Mouse (Mus musculus) erythroblast, embryonic 14.5 days (primary cell): ENCODE measurements around the gene Hephl1. TPM values are rescaled to one million over a fixed set of nuclear protein-coding genes. Genes with fewer than 3 reads are reported as not detected.

ENCODE experiments used
- H3K27me3 ChIP-seq: 2 replicates; pipeline ENCODE4 v1.6.1; 2012; ENCODE audit warnings: inconsistent platforms; ENCODE audit not compliant: control insufficient read depth
- H3K36me3 ChIP-seq: 2 replicates; pipeline ENCODE4 v1.6.1; 2012; ENCODE audit warnings: mild to moderate bottlenecking, inconsistent platforms; ENCODE audit not compliant: control insufficient read depth
- H3K4me1 ChIP-seq: 2 replicates; pipeline ENCODE4 v1.6.1; 2012; ENCODE audit warnings: inconsistent platforms; ENCODE audit not compliant: control insufficient read depth
- H3K4me3 ChIP-seq: replicated peaks from 2 replicates; pipeline ENCODE3; 2012; ENCODE audit warnings: moderate library complexity, mild to moderate bottlenecking, inconsistent platforms
- H3K9me3 ChIP-seq: 2 replicates; pipeline ENCODE4 v1.6.1; 2012; ENCODE audit warnings: low read length, inconsistent platforms, mixed read lengths; ENCODE audit not compliant: control insufficient read depth
- GATA1 ChIP-seq: IDR thresholded peaks from 2 replicates; pipeline ENCODE4 v1.6.1; 2012; ENCODE audit warnings: low read length, inconsistent platforms, mixed read lengths
- TAL1 ChIP-seq: IDR thresholded peaks from 3 replicates; pipeline ENCODE4 v1.6.1; 2012; ENCODE audit warnings: low read length, inconsistent platforms, mixed read lengths
- polyA plus RNA-seq: library from polyadenylated mRNA; stranded (reverse); fragments of >175 nt; gene quantifications from 2 replicates; pipeline ENCODE4 v1.2.3, GENCODE M21; 2012

Hephl1 gene
- polyA plus RNA-seq, 1 experiment = not detected

GRCm38 (mm10) chr9:15029025-15029727 lies 82.7 kb downstream of the Hephl1 start:
- Histone ChIP-seq H3K36me3 (no peaks in the 10 kb centered on the region), H3K27me3 (no peaks in the 10 kb centered on the region), H3K4me3 (no peak overlapping the region), H3K4me1 (no peaks in the 10 kb centered on the region), H3K9me3 (no peaks in the 10 kb centered on the region)
- TF ChIP-seq TAL1 = no peak
- no peak for TF ChIP-seq GATA1

GRCm38 (mm10) chr9:15027725-15028124 lies 84.2 kb downstream of the Hephl1 start:
- peaks cover 2% of the 10 kb centered on the region for H3K4me1 ChIP-seq
- no peaks in the 10 kb centered on the region for H3K9me3 ChIP-seq
- no peaks in the 10 kb centered on the region for H3K27me3 ChIP-seq
- no peaks in the 10 kb centered on the region for H3K36me3 ChIP-seq
- no peak overlapping the region for H3K4me3 ChIP-seq
- no peak for TF ChIP-seq GATA1
- no peak for TF ChIP-seq TAL1

- Histone ChIP-seq H3K4me1 (peaks cover 8% of the 10 kb centered on the region), H3K9me3 (no peaks in the 10 kb centered on the region), H3K36me3 (no peaks in the 10 kb centered on the region), H3K27me3 (no peaks in the 10 kb centered on the region), H3K4me3 (no peak overlapping the region)
- no peak for TF ChIP-seq TAL1
- TF ChIP-seq GATA1 = no peak
Observed at GRCm38 (mm10) chr9:15023049-15023448, 88.9 kb downstream of the Hephl1 start.

GRCm38 (mm10) chr9:15021156-15021555 lies 90.8 kb downstream of the Hephl1 start:
- TF ChIP-seq GATA1 (no peak), TAL1 (no peak)
- Histone ChIP-seq H3K4me3 (no peak overlapping the region), H3K36me3 (no peaks in the 10 kb centered on the region), H3K27me3 (no peaks in the 10 kb centered on the region), H3K4me1 (peaks cover 9% of the 10 kb centered on the region), H3K9me3 (no peaks in the 10 kb centered on the region)

GRCm38 (mm10) chr9:15020561-15021080 lies 91.3 kb downstream of the Hephl1 start:
- TF ChIP-seq TAL1 = no peak
- TF ChIP-seq GATA1 = no peak
- no peaks in the 10 kb centered on the region for H3K9me3 ChIP-seq
- H3K4me3 ChIP-seq = no peak overlapping the region
- H3K36me3 ChIP-seq = no peaks in the 10 kb centered on the region
- no peaks in the 10 kb centered on the region for H3K27me3 ChIP-seq
- peaks cover 9% of the 10 kb centered on the region for H3K4me1 ChIP-seq

- H3K4me3 ChIP-seq = no peak overlapping the region
- H3K27me3 ChIP-seq = no peaks in the 10 kb centered on the region
- H3K4me1 ChIP-seq = peaks cover 9% of the 10 kb centered on the region
- TF ChIP-seq TAL1 (no peak), GATA1 (no peak)
- H3K9me3 ChIP-seq = no peaks in the 10 kb centered on the region
- H3K36me3 ChIP-seq = no peaks in the 10 kb centered on the region
Observed at GRCm38 (mm10) chr9:15018756-15019131, 93.2 kb downstream of the Hephl1 start.

- no peak for TF ChIP-seq GATA1
- TF ChIP-seq TAL1 = no peak
- Histone ChIP-seq H3K4me1 (peaks cover 9% of the 10 kb centered on the region), H3K36me3 (no peaks in the 10 kb centered on the region), H3K27me3 (no peaks in the 10 kb centered on the region), H3K4me3 (no peak overlapping the region), H3K9me3 (no peaks in the 10 kb centered on the region)
Observed at GRCm38 (mm10) chr9:15017791-15018755, 93.8 kb downstream of the Hephl1 start.

- Histone ChIP-seq H3K4me1 (peaks cover 4% of the 10 kb centered on the region; the same call in 1 of the 2 replicates), H3K9me3 (no peaks in the 10 kb centered on the region), H3K4me3 (no peak overlapping the region), H3K27me3 (no peaks in the 10 kb centered on the region), H3K36me3 (no peaks in the 10 kb centered on the region)
- TF ChIP-seq TAL1 (no peak), GATA1 (no peak)
Observed at GRCm38 (mm10) chr9:15015223-15015956, 96.5 kb downstream of the Hephl1 start.

GRCm38 (mm10) chr9:15007566-15007965 lies 104.3 kb downstream of the Hephl1 start:
- no peaks in the 10 kb centered on the region for H3K36me3 ChIP-seq
- no peak for TF ChIP-seq GATA1
- no peak for TF ChIP-seq TAL1
- H3K4me1 ChIP-seq = no peaks in the 10 kb centered on the region

More at GRCm38 (mm10) chr9:15007566-15007965, 104.3 kb downstream of the Hephl1 start:
- no peaks in the 10 kb centered on the region for H3K27me3 ChIP-seq
- no peaks in the 10 kb centered on the region for H3K9me3 ChIP-seq
- no peak overlapping the region for H3K4me3 ChIP-seq
